Mouse (Mus musculus) hematopoietic multipotent progenitor cell, adult 10-12 weeks (in vitro differentiated cells): ENCODE measurements around the gene Fgfr1op. TPM values are rescaled to one million over a fixed set of nuclear protein-coding genes. Genes with fewer than 3 reads are reported as not detected.

Experiments
- polyA plus RNA-seq: library from polyadenylated mRNA; stranded (reverse); fragments of >175 nt; gene quantifications from 2 replicates; pipeline ENCODE4 v1.2.3, GENCODE M21; 2012; ENCODE audit warnings: low replicate concordance

Gene Fgfr1op
- polyA plus RNA-seq, result 3.5 and 10.9 TPM in 2 replicates

GRCm38 (mm10) chr17:8164701-8165607 lies at the start of gene Fgfr1op:
Gene Fgfr1op (plus strand): TSS chr17:8165501.

GRCm38 (mm10) chr17:8147439-8148316 lies 17.6 kb upstream of the Fgfr1op start, which contains the start of the genes Gm49673 and Rnaset2a:
Gene Gm49673 (minus strand): TSS chr17:8147788.
Gene Rnaset2a (minus strand): TSS chr17:8148097.

GRCm38 (mm10) chr17:8235743-8236142 lies 70.4 kb downstream of the Fgfr1op start, which contains the start of gene Ccr6:
Gene Ccr6 (plus strand): TSS chr17:8236043.

Other genes with a start within 250 kb of the Fgfr1op start
- 9.8 and 13.0 TPM in 2 replicates for gene Tagap, start 239.5 kb upstream of the Fgfr1op start, polyA plus RNA-seq
- 54.9 and 64.0 TPM in 2 replicates for gene Rsph3a, start 219.9 kb upstream of the Fgfr1op start, polyA plus RNA-seq
- 0.43 TPM in 1 of 2 replicates, not detected in the other for gene Gm49673, start 17.7 kb upstream of the Fgfr1op start, polyA plus RNA-seq
- gene Rnaset2a, start 17.4 kb upstream of the Fgfr1op start, polyA plus RNA-seq, result 81.7 and 147 TPM in 2 replicates
- 4.8 and 20.4 TPM in 2 replicates for gene Ccr6, start 70.5 kb downstream of the Fgfr1op start, polyA plus RNA-seq
- gene Mpc1, start 117.4 kb downstream of the Fgfr1op start, polyA plus RNA-seq, result 10.0 and 15.6 TPM in 2 replicates
- 91.1 and 172 TPM in 2 replicates for gene Sft2d1, start 145.6 kb downstream of the Fgfr1op start, polyA plus RNA-seq
- 0.99 and 3.0 TPM in 2 replicates for gene Prr18, start 172.0 kb downstream of the Fgfr1op start, polyA plus RNA-seq
- gene T2, start 190.5 kb downstream of the Fgfr1op start, polyA plus RNA-seq, result not detected in 2 replicates